Mouse (Mus musculus) cerebellum, adult 2 months (tissue): ENCODE measurements around the gene Lonp1. TPM values are rescaled to one million over a fixed set of nuclear protein-coding genes. Genes with fewer than 3 reads are reported as not detected.
"Not testable (repeated sequence)": the region's sequence is repeated elsewhere in the genome, so short reads cannot be mapped to it uniquely, and the experiment has no call there.

ENCODE experiments used
- DNase-seq, 2 experiments: peaks; one replicate each; pipeline ENCODE4 v3.0.0; 2021
- H3K27ac ChIP-seq: fragments of 200-500 bp; 2 replicates; pipeline ENCODE4 v1.5.1; 2012; ENCODE audit warnings: low read length, control low read depth, inconsistent platforms; ENCODE audit not compliant: insufficient read depth
- H3K27me3 ChIP-seq: fragments of 200-500 bp; 2 replicates; pipeline ENCODE4 v1.6.1; 2012; ENCODE audit warnings: inconsistent platforms, mild to moderate bottlenecking, low read length, moderate library complexity; ENCODE audit not compliant: control insufficient read depth, insufficient read depth
- H3K4me1 ChIP-seq: fragments of 200-500 bp; 2 replicates; pipeline ENCODE4 v1.6.1; 2011; ENCODE audit warnings: low read length; ENCODE audit not compliant: control insufficient read depth, insufficient read depth
- H3K4me3 ChIP-seq: fragments of 200-500 bp; replicated peaks from 2 replicates; pipeline ENCODE3; 2011; ENCODE audit warnings: mild to moderate bottlenecking, low read depth, low read length, control low read depth; ENCODE audit not compliant: insufficient read depth
- CTCF ChIP-seq: fragments of 200-500 bp; IDR thresholded peaks from 2 replicates; pipeline ENCODE4 v1.5.1; 2011; ENCODE audit warnings: low read depth, mild to moderate bottlenecking, control low read depth, low read length, moderate library complexity, borderline replicate concordance; ENCODE audit not compliant: insufficient read depth
- POLR2A ChIP-seq: fragments of 200-500 bp; IDR thresholded peaks from 2 replicates; pipeline ENCODE4 v1.6.1; 2011; ENCODE audit warnings: low read length, control low read depth, borderline replicate concordance; ENCODE audit not compliant: insufficient read depth
- WGBS: fragments of 180-500 bp; shearing (Covaris S2); methylation state at CpG from one replicate; pipeline ENCODE4 v1.1.7; 2018; 5-methylcytosine and 5-hydroxymethylcytosine counted together
- polyA plus RNA-seq: library from polyadenylated mRNA; depleted of rRNA; stranded (reverse); fragments of >200 nt; gene quantifications from 2 replicates; pipeline ENCODE4 v1.2.3, GENCODE M21; 2012

Gene Lonp1
- polyA plus RNA-seq, 1 experiment, result 88.7 TPM

GRCm38 (mm10) chr17:56615792-56616191 is 10.9 kb downstream of the Lonp1 start:
- no peaks in the 10 kb centered on the region for H3K27me3 ChIP-seq
- no peak overlapping the region for H3K4me3 ChIP-seq
- H3K4me1 ChIP-seq, result peaks cover 13% of the 10 kb centered on the region
- WGBS, result 80% methylated on average over 4 of the region's 4 CpGs
- no peak for TF ChIP-seq CTCF
- TF ChIP-seq POLR2A, result no peak
- no peak overlapping the region for H3K27ac ChIP-seq
- no peak for DNase-seq

DNA sequence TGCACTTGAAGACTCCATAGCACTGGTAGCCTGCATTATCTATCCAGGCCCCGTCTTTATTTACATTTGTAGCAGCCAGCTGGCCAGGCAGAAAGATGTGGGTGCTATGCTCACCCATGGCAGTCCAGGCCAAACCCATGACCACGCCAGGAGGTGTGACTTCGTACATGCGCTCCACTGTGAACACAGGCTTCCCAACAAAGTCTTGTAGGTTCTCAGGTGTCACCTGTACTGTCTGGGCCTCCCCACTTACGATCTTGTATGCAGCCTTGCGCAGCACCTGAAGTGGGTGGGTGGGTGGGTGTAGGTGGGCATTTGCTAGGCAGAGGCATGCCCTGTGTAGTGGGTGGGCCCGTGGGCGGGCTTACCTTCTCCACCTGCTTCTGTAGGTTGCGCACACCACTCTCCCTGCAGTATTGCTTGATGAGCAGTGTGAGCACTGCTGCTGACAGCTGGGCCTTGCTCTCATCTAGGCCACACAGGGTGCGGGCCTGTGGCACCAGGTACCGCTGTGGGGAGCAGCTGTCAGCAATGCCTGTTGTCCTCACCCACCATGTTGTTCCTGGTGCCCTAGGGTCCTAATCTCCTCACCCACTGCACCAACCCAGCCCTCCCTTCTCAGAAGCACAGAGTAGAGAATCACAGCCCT is 11.4 kb downstream of the Lonp1 start:
- 72% methylated on average over 11 of the region's 11 CpGs for WGBS
- TF ChIP-seq POLR2A, result no peak
- no peak for TF ChIP-seq CTCF
- peak in 1 of 2 experiments; percentile 16 for DNase-seq
- Histone ChIP-seq H3K27ac (no peak overlapping the region), H3K27me3 (no peaks in the 10 kb centered on the region), H3K4me3 (no peak overlapping the region), H3K4me1 (peaks cover 13% of the 10 kb centered on the region)

GRCm38 (mm10) chr17:56614391-56615135 is 12.1 kb downstream of the Lonp1 start:
- peaks cover 13% of the 10 kb centered on the region for H3K4me1 ChIP-seq
- TF ChIP-seq POLR2A (no peak), CTCF (no peak)
- DNase-seq, result peak in 1 of 2 experiments; percentile 41
- no peaks in the 10 kb centered on the region for H3K27me3 ChIP-seq
- peak overlapping the region; percentile 88 for H3K4me3 ChIP-seq
- H3K27ac ChIP-seq, result no peak overlapping the region
- 18% methylated on average over 14 of the region's 14 CpGs for WGBS

DNA sequence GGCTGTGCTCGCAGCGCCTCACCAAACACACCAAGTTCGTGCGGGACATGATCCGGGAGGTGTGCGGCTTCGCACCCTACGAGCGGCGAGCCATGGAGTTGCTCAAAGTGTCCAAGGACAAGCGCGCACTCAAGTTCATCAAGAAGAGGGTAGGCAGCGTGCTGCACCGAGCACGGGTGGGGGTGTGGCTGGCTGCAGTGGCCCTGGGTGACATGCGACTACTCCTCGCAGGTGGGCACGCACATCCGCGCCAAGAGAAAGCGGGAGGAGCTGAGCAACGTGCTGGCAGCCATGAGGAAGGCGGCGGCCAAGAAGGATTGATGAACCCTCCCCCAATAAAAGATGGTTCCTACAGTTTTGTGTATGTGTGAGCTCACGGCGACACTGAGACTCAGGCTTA is 12.8 kb downstream of the Lonp1 start:
- Histone ChIP-seq H3K4me3 (peak overlapping the region; percentile 88), H3K4me1 (peaks cover 13% of the 10 kb centered on the region)
- not testable (repeated sequence) for H3K27me3 ChIP-seq, H3K27ac ChIP-seq
- DNase-seq, result peak in 1 of 2 experiments; percentile 49
- WGBS, result under 1% methylated on average over 26 of the region's 26 CpGs

DNA sequence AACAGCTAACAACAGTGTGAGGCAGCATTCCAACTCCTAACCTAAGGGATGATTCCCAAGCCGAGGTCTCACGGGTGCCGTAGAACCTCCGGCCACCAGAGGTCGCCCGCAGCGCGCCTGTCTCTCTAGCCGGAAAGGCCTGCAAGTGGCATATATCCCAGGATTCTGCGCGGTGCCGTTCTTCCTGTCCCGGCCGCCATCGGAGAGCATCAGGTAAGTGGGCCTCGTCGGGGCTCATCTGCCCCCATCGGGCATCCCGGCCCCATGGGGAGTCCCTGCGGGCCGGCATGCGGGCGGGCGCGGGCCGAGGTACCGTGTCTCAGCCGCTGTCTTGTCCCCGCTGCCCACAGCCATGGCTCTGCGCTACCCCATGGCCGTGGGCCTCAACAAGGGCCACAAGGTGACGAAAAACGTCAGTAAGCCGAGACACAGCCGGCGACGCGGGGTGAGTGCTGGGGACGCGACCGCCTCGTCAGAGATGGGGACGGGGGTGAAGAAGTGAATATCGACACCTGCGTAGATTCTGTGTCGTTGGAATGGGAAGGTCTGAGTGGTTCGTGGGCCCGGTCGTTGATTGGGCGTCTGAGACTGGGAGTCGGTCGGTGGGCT is 13.3 kb downstream of the Lonp1 start, which contains the start of gene Rpl36:
Gene Rpl36 (plus strand): TSS at position 181 of the 609 bp plus-strand sequence.
- peak within 1 kb of the TSS; percentile 88 for H3K4me3 ChIP-seq
- under 1% methylated on average over 52 of the region's 52 CpGs for WGBS

DNA sequence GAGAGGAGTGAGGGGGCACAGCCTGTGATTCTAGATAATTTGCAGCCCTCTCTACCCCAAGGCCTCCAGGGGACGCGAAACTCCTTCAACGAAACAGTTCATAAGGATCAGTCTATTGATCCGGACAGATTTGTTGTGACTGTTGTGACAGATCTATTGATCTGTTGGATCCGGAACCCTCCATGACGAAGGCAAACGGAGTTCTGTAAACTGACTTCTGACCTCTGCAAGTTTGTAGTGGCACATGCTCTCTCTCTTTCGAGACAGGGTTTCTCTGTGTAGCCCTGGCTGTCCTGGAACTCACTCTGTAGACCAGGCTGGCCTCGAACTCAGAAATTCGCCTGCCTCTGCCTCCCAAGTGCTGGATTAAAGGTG is 14.1 kb downstream of the Lonp1 start:
- not testable (repeated sequence) for H3K4me3 ChIP-seq, H3K27me3 ChIP-seq, H3K27ac ChIP-seq, DNase-seq
- peaks cover 16% of the 10 kb centered on the region for H3K4me1 ChIP-seq
- WGBS, result 80% methylated on average over 10 of the region's 10 CpGs

More for the DNA sequence above, 13.3 kb downstream of the Lonp1 start, which contains the start of gene Rpl36:
- peak; percentile 90 for TF ChIP-seq CTCF
- TF ChIP-seq POLR2A, result peak; percentile 78
- peak; percentile 96 to 98 for DNase-seq
- Histone ChIP-seq H3K27me3 (no peaks in the 10 kb centered on the region), H3K27ac (peak within 1 kb of the TSS; percentile 42; the same call in 1 of the 2 replicates), H3K4me1 (peaks cover 13% of the 10 kb centered on the region)

DNA sequence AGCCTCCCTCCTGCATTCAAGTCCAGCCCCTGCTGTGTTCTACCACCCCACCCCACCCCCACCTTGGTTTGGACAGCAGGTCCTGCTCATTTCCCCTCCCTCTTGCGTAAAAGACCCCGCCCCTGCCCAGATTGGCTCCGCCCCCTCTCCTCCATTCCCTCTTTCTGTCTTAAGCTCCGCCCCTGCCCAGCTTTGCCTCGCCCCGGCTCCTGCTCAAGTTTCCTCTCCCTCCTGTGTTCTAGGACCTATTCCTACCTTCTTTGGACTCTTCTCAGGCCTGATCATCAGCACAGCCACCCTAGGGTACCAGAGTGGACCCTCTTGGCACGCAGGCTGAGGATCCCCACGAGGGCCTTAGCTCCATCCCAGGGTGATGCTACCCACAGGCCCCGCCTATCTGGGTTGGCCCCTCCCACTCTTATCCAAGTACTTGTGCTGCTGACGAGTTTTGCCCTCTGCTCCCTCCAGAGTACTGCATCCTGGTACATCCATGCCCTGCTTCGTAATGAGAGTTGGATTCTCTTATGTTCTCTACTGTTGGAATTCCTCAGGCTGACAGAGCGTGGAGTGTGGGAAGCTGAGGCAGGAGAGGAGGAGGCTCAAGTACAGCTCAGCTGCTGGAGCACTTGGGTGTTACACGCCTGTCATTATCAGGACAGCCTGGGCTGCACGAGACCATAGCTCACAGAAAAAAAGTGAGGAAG is 14.7 kb downstream of the Lonp1 start:
- Histone ChIP-seq H3K27me3 (no peaks in the 10 kb centered on the region), H3K4me1 (peaks cover 16% of the 10 kb centered on the region), H3K27ac (no peak overlapping the region), H3K4me3 (no peak overlapping the region)
- DNase-seq, result no peak
- 26% methylated on average over 14 of the region's 14 CpGs for WGBS
- TF ChIP-seq CTCF (no peak), POLR2A (no peak)
